Mouse (Mus musculus): ENCODE measurements around the gene Zfp72.

GRCm38 (mm10) chr13:74341036-74341435 is 49.6 kb downstream of the Zfp72 start:
- TF ChIP-seq POLR2A (IDR thresholded peaks at IDR 0.05; ENCODE audit: control insufficient read depth in 1 of 2, insufficient read depth in 1 of 2, low read depth in 1 of 2, low read length in 2 of 2, poor library complexity in 1 of 2) (no peak), CTCF (IDR thresholded peaks at IDR 0.05 in 2 of 3, conservative IDR thresholded peaks at IDR 0.05 in 1 of 3; ENCODE audit: control insufficient read depth in 1 of 3, insufficient read depth in 1 of 3, low read depth in 2 of 3, low read length in 3 of 3, poor library complexity in 1 of 3, severe bottlenecking in 1 of 3) (peak; percentile 52 to 80 (median 76)), ZKSCAN1 (IDR thresholded peaks at IDR 0.05; ENCODE audit: low read depth, low read length) (no peak), EP300 (IDR thresholded peaks at IDR 0.05; ENCODE audit: low read depth in 1 of 2, low read length in 2 of 2) (no peak), NRF1 (IDR thresholded peaks at IDR 0.05; ENCODE audit: insufficient read depth, low read depth, low read length, poor library complexity, severe bottlenecking) (no peak), CHD1 (IDR thresholded peaks at IDR 0.05; ENCODE audit: low read depth, low read length) (no peak), USF1 (IDR thresholded peaks at IDR 0.05; ENCODE audit: low read depth, low read length) (no peak), RCOR1 (IDR thresholded peaks at IDR 0.05; ENCODE audit: low read depth, low read length) (no peak), MEF2A (IDR thresholded peaks at IDR 0.05; ENCODE audit: extremely low read depth, insufficient replicate concordance, low read depth, low read length, poor library complexity, severe bottlenecking) (no peak), TCF12 (IDR thresholded peaks at IDR 0.05; ENCODE audit: low read depth, low read length) (no peak), SIN3A (IDR thresholded peaks at IDR 0.05; ENCODE audit: low read length) (no peak)
